Mouse (Mus musculus) urinary bladder, postnatal 4 days (tissue): ENCODE results near the gene Enpep.

Experiments
- DNase-seq, 2 experiments: peaks; one replicate each; pipeline ENCODE4 v3.0.0; 2021 to 2022; ENCODE audit warnings: low spot score in 2 of 2

Gene Enpep

DNA sequence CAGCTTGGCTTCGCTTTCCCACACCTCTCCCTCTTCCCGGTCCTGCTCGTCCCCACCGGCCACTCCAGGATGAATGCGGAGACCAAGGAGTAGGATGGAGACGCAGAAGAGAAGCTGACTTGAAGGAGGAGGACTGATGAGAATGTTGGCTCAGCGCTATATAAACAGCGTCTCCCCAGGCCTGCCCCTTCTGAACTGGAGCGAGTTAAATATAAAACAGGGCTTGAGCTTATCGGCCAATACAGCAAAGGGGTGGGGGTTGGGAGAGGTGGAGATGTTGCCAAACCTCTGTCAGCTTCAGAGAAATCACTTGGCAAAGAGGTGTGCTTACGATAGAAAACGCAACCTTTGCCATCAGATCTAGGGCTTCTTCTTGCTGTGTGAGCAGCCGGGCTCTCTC is at the start of gene Enpep:
Gene Enpep (minus strand): TSS at position 135 of the 400 bp plus-strand sequence.
- DNase-seq, result no peak

GRCm38 (mm10) chr3:129379109-129379508 is 46.6 kb upstream of the Enpep start:
- DNase-seq, result no peak

DNA sequence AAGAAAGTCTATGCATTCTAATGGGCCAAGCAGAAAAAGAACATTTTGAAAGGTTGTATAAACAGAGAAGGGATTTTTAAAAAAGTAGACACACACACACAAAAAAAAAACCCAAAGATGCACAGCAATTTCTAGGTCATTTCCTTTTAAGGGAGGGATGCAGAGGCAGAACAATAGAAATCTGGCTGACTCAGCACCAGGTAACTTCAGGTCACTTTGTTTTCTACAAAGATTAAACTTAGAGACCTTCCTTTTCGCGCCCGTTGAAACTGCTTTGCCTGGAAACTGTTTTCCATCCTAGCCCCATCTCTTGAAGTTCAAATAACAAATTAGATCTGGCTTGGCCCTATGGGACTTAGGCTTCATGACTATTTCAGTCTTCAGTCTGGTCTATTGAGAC is 42.6 kb upstream of the Enpep start:
- no peak for DNase-seq

- DNase-seq, result no peak
Observed at GRCm38 (mm10) chr3:129373108-129373507, 40.6 kb upstream of the Enpep start.

DNA sequence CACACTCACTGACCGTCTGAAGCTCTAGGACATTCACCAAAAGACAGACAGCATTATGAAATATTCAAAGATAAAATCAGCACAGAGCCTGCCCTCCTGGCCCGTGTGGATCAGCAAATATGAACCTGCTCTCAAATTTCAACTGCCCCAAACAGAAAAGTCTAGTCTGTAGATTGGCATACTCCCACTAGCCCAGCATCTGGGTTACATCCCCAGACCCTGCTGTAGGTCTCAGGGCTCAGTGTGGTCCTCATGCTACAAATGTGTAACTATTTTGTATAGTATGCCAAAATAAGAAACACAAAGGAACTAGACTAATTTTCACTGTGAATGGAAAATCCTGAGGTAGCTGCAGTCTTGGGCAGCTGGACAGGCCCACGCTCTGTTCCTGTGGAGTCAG is 37.0 kb upstream of the Enpep start:
- no peak for DNase-seq

GRCm38 (mm10) chr3:129365919-129366318 is 33.4 kb upstream of the Enpep start:
- no peak for DNase-seq

DNA sequence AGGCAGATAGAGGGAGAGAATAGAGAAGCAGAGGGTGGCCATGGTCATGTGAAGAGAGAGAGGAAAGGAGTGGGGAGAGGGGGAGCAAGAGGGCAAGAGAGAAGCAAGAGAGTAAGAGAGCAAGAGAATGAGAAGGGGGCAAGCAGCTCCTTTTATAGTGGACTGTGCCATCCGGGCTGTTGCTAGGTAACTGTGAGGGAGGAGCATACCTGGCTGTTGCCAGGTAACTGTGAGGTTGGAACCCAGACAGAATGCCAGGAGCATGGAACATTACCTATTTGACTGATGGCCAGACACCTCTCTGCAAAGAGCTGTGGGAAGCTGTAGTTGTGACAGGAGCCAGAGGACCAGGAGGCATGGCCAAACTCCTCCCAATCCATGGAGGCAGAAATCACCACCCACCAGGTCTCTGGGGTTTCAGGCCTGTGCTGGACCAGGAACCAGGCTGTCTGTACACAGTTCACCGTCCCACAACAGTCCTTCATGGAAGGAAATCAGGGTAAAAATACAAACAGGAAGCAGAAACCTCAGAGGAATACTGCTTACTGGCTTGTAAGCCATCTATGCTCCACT is 32.4 kb upstream of the Enpep start:
- no peak for DNase-seq

- no peak for DNase-seq
Observed at GRCm38 (mm10) chr3:129363426-129363825, 30.9 kb upstream of the Enpep start.

DNA sequence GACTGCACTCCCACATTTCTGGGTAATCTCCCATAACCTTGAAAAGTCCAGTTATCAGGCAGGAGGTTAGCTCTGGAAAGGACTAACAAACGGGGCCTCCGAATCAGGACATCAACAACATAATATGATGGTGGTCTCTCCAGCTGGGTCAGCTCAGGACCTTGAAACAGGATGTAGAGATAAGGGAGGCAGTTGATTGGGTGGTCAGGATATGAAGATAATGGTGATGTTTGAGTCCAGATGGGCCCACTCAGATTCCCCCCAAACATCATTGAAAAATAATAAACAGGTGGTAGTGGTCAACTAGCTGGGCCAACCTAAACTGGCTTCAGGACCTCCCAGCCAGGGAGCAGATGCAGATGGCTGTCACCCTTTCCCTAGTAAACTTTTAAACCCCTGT is 25.6 kb upstream of the Enpep start:
- DNase-seq, result no peak

DNA sequence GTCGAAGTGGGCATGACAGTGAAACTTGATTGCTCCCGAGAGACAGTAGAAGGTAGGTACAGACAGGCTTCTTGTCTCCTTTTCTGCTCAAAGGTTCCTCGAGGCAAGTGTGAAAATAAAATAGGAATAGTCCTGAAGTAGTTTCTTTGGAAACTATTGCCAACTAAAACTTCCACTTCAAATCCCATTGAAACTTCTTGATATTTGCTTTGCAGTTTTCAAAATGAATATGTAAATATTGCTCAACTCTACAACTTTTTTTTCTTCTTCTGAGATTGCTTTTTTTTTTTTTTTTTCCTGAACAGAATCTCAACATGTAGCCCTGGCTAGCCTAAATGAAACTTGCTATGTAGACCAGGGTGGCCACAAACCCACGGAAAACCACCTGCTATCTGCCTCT is 21.4 kb upstream of the Enpep start:
- DNase-seq, result no peak

DNA sequence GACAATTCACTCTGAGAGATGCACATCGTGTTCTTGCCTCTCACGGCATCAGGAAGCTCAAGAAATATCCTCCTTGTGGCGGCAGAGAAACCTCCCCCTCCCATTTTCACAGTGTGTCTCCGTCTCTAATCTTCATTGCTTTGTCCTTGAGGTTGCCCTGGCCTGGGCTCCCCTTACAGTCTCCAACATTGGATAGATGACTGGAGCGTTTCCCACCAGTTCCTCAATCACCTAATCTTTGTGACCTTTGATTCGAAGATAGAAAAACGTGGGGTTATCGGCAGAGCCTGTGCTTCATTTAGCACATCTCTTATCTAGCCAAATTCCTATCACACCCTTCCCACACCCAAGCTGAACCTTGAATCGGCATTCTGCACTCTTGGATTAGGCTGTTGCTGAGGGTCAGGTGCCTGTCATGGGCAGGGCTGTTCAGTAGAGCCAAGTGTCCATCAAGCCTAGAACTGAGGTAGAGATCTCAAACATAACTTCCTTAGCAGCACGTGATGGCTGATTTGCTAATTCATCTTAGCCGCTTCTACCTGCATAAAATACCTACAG is 18.9 kb upstream of the Enpep start:
- no peak for DNase-seq

DNA sequence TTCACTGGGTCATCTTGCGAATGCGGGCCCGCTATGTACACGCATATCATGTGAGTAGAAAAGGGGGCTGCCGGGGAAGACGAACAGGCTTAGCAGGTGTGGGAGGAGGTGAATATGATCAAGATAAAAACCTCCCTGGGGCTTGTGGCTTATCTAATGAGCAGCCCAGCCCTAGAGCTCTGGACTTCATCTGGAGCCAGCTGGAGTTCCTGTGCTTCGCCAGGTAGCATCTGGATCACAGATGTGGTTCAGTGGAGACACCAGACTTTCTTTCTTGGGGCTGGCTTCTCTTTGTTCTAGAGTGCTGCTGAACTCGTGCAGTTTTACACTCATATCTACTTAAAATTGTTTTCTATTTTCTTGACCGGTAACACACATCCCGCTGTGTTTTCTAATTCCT is 14.8 kb upstream of the Enpep start:
- DNase-seq, result no peak

GRCm38 (mm10) chr3:129342767-129343166 is 10.2 kb upstream of the Enpep start:
- DNase-seq, result no peak

DNA sequence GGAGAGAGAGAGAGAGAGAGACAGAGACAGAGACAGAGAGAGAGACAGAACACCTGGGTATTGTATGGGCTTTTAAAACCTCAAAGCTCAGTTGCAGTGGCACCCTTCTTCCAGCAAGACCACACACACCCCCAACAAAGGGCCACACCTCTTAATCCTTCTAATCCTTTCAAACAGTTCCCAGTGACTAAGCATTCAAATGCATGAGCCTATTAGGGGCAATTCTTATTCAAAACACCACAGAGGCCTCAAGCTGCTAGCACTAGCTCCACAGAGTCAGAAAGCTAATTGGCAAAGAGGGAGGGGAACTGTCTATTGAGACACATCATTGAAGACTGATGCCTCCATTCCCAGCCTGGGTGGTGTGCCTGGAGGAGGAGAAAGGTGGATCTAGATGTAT is 8.5 kb upstream of the Enpep start:
- DNase-seq, result no peak

- no peak for DNase-seq
Observed at GRCm38 (mm10) chr3:129338296-129339091, 6.0 kb upstream of the Enpep start.

GRCm38 (mm10) chr3:129332142-129332541 is 378 bp downstream of the Enpep start:
- DNase-seq, result peak in 1 of 2 experiments; percentile 47

DNA sequence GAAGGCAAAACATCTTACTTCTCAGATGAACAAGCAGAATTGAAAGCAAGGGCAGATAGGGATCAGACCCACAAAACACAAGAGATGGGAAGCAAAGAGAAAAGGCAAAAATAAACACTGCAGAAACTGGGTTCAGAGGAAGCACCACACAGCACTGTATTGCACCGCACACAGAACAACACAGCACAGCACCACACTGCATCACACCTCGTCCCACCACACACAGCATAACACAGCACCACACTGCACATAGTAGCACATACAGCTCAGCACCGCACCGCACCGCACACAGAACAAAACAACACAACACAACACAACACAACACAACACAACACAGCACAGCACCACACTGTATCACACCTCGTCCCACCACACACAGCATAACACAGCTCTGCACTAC is 1.1 kb downstream of the Enpep start:
- no peak for DNase-seq

DNA sequence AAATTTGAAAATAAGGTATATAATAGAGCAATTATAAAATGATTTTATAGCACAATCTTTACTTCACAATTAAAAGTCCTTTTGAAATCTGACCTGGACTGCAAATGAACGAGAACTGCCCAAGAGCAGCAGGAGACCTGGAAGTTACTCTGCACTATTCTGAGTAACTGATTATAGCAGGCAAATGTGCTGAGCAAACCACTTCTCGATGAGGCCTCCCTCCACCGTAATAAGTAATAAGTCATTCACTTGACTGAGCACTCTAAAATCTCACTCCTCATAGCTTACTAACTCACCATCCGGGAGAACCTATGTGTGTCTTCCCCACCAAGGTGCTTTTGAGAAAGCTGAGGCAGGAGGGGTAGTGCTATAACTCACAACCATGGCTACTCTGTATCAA is 4.5 kb downstream of the Enpep start:
- DNase-seq, result no peak

- DNase-seq, result no peak
Observed at GRCm38 (mm10) chr3:129321585-129321984, 10.9 kb downstream of the Enpep start.

DNA sequence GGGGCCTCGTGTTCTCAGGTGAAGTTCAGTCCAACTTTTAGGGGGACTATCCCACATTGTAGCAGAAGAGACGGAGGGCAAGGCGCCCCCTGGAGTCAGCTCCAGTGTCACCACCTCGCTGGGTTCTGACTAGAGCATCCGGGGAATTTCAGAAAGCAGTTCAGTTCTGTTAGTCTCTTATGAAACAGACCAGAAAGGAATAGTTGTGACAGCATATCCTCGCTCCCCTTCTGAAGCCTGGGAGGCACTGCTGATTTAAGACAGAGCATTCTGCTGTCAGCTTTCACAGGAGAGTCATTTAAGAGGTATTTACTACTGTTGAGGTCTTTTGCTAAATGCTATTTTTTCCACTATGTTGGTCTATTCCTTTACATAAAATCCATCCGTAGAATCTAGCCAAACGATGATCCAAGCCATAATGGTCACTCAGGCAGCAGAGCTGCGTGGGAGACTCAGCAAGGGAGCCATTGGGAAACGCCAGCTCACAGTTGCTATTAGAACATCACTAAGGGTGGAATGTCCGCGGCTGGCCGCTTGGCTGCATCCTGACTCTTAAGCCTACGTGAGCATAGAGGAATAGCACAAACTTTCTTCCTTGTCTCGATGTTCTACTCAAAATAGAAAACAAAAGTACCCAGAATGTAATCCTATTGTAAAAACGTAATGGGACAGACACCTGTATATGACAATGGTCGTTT is 15.3 kb downstream of the Enpep start:
- no peak for DNase-seq

- DNase-seq, result no peak
Observed at GRCm38 (mm10) chr3:129313671-129314415, 18.7 kb downstream of the Enpep start.

DNA sequence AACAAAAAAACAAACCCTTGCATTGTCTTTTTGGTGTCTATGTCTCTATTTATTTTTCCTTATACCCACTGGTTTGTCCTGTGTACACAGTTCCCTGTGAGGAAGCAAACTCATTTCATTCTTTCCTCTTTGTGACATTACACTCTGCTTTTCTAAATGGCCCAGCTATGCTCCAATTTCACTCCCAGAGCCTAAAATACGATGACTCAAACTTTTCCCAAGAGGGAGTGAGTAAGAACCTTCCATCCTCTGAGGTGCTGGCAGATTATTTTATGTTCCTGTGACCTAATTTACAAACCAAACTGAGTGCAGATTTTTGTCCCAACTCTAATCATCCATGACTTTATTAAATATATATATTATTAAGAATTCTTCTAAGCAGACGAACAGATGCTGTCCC is 19.3 kb downstream of the Enpep start:
- no peak for DNase-seq
